Mouse (Mus musculus) thymus, postnatal 10 days (tissue): ENCODE measurements around the gene Megf11.

Source experiments
- DNase-seq, 2 experiments: peaks; one replicate each; pipeline ENCODE4 v3.0.0; 2021; ENCODE audit warnings: low spot score in 2 of 2

Megf11 gene

DNA sequence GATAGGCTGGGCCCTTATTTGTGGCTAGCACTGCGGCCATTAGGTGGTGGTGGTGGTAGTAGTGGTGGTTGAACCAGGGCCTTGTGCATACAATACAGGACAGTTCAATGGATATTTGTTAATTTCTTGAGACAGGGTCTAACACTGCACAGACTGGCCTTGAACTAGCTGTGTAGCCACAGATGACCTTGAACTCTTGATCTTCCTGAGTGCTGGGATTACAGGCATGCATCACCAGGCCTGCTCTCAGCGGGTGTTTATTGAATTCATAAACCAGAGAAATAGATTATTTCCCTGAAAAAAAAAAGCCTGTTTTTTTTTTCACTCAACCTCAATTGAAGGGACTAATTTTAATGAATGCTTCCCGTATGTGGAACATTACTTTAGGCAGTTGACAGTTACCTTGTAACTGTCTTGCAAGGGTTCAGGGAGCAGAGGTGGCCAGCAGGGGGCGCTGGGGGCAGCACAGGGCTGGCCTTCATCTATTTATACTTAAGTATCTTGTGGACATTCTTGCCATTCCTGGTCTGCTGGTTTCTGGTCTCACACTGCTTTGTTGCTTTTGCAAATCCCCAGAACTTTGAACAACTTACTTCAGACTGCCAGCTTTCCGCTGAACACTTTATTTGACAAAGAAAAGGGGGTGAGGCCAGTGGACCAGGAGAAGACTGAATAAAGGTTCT, 8.6 kb downstream of the Megf11 start:
- peak; percentile 16 to 75 for DNase-seq

GRCm38 (mm10) chr9:64395238-64395920, 10.0 kb downstream of the Megf11 start:
- DNase-seq = no peak

- peak in 1 of 2 experiments; percentile 27 for DNase-seq
Observed at GRCm38 (mm10) chr9:64397108-64397507, 11.7 kb downstream of the Megf11 start.

- no peak for DNase-seq
Observed at GRCm38 (mm10) chr9:64399121-64399520, 13.7 kb downstream of the Megf11 start.

DNA sequence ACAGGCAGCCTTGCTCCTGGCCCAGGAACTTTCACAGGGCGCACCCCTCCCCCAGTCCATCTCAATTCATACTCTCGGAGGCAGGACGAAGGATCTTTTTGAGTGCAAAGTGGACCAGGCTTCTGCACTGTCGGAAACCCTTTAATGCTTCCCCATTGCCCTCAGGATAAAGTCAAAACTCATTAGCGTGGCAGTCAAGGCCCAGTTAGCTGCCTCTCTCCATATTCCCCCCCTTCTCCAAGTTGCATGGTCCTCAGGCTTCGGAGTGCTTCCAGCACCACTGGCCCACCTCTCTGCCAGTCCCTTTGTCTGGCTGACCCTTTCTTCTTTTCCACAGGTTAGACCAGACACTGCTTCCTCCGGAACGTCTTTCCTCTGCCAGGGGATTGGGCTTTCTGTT, 16.7 kb downstream of the Megf11 start:
- no peak for DNase-seq

- DNase-seq = no peak
Observed at GRCm38 (mm10) chr9:64406841-64407240, 21.4 kb downstream of the Megf11 start.

DNA sequence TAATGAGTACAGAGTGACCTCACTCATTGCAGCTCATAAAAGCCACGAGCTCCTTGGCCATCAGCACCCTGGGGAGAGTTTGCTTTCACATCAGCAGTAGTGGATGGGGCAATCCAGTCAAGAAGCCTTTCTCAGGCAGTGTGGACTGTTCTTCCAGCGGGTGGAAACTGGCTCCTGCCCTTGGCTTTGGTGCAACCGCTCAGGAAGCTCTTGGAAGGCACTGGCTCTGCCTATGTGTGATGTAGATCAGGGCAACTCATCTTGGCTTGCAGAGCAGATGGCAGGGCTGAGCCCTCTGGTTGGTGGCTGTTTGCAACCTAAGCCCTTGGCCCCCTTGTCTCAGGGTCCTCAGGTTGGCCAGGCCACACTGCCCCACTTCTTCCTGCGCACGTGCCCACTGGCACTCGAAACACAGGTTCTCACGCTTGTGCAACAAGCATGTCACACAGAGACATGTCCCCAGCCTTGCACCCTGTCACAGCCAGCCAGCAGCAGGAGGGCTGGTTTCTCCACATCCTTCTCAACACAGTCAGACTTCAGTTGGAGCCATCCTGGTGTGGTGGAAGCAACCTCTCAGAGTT, 22.1 kb downstream of the Megf11 start:
- DNase-seq = no peak

- DNase-seq = no peak
Observed at GRCm38 (mm10) chr9:64408821-64409220, 23.4 kb downstream of the Megf11 start.

- DNase-seq = no peak
Observed at GRCm38 (mm10) chr9:64420471-64420870, 35.0 kb downstream of the Megf11 start.

DNA sequence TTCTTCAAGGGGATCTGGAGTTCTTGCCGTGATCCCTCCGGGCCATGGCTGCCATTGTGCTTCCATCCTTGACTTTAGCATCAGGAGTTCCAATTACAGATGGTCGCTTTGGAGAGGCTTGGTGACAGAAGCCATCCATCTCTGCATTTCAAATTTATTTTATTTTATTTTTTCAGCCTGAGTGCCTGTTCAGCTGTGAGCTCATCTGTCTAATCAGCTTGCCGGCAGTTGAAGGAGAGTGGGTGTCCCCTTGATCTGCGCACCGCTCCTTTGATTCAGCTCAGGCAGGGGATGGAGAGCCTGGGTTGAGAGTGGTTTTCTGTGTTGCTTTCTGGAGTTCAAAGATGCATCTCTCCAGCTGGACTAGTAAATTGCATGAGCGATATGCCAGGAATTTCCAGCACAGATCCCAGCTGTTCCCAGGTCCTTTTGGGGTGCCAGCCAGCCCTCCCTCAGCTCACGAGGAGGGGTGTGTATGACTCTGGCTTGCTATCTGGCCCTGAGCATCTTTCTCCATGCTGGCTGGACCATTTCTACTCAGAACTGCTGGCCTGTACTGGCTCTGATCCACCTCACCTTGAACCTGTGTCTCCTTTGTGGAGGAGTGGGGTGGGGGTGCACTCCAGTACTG, 36.7 kb downstream of the Megf11 start:
- no peak for DNase-seq

DNA sequence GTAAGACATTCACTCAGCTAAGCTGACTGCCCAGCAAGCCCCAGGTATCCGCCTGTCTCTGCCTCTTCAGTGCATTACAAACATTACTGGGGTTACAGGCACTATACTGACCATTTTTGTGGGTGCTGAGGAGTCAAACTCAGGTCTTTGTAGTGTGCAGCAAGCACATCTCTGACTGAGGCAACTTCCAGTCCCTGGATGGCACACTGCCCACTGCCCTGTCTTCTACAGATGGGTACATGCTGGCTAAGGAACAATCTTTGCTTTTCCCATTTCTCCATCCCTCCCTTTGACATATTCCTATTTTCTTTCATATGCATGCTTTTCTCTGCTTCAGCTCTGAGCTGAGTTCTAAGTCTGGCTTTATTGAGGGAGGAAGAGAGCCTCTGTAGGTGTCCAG, 38.5 kb downstream of the Megf11 start:
- DNase-seq = no peak

- no peak for DNase-seq
Observed at GRCm38 (mm10) chr9:64436121-64436520, 50.7 kb downstream of the Megf11 start.

DNA sequence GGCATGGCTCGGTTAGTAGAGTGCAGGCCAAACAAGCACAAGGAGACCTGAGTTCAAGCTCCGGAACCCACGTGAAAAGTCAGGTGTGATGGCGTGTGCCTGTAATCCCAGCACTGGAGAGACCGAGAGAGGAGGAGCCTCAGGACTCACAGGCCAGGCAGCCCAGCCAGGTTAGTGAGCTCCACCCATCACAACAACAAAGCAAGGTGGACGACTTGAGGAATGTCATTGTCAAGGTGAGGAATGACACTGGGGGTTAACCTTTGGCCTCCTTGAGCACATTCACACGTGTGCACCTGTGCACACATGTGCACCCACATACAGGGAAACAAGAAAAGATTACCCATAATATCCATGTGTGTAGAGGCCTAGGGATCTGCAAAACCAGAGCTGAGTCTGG, 54.7 kb downstream of the Megf11 start:
- no peak for DNase-seq

DNA sequence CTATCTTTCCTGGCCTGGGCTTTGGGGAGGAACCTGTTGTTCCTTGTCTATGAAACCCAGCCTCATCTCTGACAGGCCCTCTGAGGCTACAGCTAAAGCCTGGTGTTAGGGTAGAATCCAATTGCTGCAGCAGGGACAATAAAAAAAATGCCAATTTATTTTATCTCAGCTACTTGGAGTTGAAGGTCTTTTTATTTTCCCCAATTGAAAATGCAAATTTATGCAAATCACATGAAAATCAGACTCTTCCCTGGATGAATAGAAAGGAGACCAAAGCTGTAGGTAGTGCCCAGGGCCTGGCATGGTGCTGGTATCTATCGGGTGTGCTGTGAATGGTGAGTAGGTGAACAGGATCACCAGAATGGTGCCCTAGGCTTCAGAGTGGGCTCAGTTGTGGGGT, 60.6 kb downstream of the Megf11 start:
- DNase-seq = no peak

- no peak for DNase-seq
Observed at GRCm38 (mm10) chr9:64447070-64447469, 61.6 kb downstream of the Megf11 start.

- no peak for DNase-seq
Observed at GRCm38 (mm10) chr9:64447522-64447921, 62.1 kb downstream of the Megf11 start.

DNA sequence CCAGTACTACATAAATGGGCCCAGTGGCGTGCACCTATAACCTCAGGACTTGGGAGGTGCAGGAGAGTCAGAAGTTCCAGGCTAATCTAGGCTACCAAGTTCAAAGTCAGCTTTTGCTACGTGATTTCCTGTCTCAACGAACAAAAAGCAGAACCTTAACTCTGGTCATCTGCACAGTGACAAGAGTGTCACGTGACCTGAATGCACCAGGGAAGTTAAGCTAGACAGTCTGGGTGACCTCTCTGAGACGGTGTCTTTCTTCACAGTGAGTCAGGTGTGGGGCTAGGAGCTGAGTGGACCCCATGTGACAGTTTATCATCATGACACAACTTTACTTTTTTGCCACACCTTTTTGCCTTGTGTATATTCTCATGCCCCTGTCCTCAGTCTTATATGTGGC, 67.3 kb downstream of the Megf11 start:
- no peak for DNase-seq

DNA sequence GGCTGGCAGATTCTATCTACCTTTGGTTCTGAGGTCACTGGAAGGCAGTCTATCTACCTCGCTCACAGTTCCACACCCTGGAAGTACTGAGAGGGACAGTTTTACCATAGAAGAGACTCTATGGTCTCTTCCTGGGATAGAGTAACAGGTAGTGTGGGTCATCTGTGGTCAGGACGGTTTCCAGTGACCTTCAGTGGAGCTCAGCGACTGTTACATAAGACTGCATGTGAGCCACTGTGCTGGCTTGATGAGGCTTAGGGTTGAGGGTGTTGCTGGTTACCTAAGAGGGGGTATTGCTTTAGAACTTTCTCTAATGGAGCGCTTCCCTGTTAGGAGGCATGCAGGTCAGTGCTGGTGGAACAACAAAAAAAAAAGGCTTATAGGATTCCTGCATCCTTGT, 68.8 kb downstream of the Megf11 start:
- no peak for DNase-seq

DNA sequence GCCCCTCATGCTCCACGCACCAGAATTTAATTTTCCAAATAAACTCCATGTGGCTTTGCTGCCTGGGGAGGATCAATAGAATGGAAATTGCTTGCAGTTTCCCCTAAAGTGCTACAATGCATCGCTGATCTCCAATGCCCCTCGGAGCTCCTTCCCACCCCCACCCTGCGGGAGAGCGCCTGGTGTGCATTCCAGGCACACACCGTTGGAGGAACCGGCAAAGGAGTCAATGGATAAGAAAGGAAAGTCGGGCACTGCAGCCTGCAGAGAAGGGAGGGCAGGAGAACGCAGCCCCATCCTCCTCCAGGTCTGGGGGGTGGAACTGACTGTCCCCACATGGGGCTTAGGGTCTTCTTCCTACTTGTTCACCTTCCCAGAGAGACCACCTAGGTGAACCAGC, 70.5 kb downstream of the Megf11 start:
- DNase-seq = no peak

DNA sequence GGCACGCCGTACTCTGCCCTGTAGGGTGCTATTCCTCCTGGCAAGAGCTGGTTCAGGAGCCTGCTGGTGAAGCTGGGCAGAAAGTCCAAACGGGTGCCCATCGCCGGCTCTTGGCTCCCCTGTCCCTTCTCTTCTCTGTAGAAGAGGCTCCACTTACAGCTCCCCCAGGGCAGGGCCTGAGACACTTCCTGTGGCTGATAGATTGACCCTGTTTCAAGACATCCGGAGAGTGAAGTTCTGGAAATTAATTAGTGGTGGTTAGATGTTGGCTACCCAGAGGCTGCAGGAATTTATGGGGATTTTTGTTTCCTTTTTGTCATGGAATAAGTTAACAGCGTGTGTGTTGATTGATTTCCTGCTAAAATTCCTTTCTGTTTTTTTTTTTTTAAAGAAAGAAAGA, 72.2 kb downstream of the Megf11 start:
- no peak for DNase-seq

DNA sequence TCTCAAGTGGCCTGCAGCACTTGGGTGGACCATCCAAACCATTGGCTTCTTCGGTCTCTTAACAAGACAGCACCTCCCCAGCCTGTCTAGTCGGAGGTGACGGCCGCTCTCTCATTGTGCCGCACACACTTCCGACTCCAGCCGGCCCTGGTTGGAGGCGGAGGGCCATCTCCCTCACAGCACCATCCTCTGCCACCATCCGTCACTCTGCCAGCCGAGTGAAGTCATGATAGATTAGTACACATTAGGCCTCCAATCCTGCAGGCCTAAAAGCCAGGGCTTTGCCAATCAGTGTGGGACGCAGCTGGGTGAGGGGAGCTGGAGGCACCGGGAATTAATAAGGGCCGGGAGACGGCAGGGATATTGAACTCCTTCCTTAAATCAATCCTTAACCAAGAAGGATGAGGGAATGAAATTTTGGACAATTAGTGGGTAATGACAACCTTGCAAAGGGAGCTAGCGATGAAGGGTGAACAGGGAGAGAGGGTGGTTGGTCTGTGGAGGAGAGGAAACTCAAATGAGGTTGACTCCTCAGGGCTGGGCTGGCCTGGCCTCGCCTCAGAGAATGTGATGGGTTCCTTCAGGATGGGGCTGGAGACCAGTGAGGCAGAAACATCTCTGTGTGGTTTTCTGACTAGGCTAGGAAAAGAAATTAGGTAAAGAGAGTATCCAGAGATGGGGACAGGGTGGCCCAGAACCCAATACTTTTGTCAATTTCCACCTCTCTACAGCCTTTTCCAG, 76.3 kb downstream of the Megf11 start:
- DNase-seq = no peak

GRCm38 (mm10) chr9:64462870-64463269, 77.4 kb downstream of the Megf11 start:
- DNase-seq = no peak
